Mouse (Mus musculus): Measurements from ENCODE around the gene Macrod1. TPM values are rescaled to one million over a fixed set of nuclear protein-coding genes. Genes with fewer than 3 reads are reported as not detected.
A peak's percentile ranks its signal among the peaks of the same experiment; 100 is the strongest.

Macrod1 gene
- polyA plus RNA-seq, 3 experiments from 2014 or later, result 0.99 to 3.1 (median 1.8) TPM

DNA sequence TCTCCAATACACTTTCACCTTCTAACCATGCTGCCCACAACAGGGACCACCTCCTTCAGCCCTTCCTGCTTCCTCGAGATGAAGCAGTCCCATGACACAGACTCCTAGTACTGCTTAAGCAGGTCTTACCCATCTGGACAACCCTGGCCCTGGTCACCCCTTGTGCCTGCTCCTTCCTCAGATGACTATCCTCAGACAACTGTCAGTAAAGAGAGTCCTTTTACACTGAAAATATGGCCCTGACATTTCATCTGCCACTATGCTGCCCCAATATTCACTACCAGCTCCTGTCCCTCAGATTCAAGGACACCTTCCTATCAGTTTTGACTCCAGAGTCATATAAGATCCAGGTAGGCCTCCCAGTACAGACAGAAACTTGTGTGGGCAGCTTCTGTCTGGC lies 143.8 kb downstream of the Macrod1 start:
- no peak for ATAC-seq

GRCm38 (mm10) chr19:7204898-7205297 lies 148.3 kb downstream of the Macrod1 start:
- no peak for ATAC-seq

DNA sequence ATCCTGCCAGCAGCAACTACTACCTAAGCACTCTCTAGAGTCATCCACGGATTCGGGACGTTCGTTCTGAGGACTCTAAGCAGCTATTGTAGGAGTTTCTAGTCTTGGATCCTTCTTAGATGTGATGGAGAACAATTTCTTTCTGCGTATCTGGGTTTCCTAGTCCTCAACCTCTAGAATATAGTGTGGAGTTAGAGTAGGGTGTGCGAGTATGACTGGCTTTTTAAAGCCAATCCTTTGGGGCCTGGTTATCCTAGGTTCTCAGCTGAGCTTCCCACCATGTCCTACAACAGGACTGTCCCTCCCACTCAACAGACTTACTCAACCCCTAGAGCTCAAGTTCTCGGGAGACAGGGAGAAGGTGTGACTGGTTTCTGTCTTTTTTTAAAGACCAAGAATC lies 148.7 kb downstream of the Macrod1 start:
- no peak for ATAC-seq

DNA sequence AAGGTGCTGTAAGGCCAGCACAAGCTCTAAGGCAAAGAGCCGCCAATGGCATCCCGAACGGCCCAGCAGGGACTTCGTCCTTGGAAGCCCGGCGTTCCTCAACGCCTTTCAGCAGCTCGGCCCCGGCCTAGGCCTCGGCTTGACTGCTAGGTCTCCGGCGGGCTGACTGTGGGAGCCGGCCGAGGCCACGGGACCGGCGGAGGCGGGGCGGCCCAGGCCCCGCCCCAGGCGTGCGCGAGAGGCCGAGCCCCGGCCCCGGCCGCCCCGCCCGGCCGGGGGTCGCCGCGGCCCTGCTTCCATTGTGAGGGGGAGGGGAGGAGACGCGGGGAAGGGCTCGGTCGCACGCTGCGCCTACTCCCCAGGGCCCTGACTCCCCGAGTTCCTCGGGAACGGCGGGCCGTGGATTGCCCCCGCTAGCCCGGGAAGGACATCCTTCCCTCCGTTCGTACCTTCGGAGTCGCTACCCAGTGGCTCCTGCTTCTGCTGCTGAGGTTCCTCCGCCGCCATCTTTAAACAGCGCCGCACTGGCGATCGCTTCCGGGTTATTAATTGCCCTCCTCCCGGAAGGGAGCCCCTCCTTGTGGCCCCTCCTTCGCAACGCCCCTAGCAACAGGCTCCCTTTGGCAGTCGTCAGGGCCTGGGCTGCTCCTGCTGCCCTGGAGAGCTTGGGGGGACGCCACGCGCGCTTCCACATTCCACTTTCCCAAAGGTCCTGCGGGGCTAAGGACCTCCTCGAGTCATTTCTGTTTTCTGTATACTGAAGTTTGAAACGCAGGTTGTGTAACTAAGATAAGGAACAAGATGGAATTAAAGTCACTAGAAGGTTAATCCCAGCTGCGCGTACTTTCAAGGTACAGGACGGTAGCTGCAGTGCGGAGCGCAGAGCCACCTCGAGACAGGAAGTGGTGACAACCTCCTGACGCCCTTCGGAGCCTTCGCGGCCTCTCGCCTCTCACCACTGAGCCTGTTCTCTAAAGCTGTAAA lies 149.4 kb downstream of the Macrod1 start, which contains the start of gene Otub1:
Otub1 (minus strand) TSS at position 564 of the 984 bp plus-strand sequence.
- peak; percentile 88 for ATAC-seq

- ATAC-seq, result no peak
Measured at GRCm38 (mm10) chr19:7209907-7210646, 153.5 kb downstream of the Macrod1 start.

GRCm38 (mm10) chr19:7212216-7212615 lies 155.6 kb downstream of the Macrod1 start:
- no peak for ATAC-seq

DNA sequence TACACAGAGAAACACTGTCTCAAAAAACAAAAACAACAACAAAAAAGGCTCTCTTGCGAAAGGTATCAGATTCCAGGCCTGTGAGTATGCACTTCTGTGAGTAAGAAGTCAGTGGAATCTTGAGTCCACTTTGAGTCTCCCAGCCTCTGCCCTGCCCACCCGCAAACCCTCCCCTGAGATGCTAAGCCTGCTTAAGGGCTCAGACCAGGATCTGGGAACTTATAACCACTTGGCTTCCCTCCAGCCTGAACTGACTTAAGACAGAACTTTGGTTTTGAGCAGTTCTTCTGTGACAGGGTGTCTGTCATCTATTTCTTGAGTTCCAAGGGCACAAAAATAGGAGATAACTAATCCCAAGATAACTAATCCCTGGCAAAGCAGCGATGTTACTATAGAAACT lies 156.4 kb downstream of the Macrod1 start:
- ATAC-seq, result no peak

GRCm38 (mm10) chr19:7214484-7214883 lies 157.9 kb downstream of the Macrod1 start:
- ATAC-seq, result no peak

DNA sequence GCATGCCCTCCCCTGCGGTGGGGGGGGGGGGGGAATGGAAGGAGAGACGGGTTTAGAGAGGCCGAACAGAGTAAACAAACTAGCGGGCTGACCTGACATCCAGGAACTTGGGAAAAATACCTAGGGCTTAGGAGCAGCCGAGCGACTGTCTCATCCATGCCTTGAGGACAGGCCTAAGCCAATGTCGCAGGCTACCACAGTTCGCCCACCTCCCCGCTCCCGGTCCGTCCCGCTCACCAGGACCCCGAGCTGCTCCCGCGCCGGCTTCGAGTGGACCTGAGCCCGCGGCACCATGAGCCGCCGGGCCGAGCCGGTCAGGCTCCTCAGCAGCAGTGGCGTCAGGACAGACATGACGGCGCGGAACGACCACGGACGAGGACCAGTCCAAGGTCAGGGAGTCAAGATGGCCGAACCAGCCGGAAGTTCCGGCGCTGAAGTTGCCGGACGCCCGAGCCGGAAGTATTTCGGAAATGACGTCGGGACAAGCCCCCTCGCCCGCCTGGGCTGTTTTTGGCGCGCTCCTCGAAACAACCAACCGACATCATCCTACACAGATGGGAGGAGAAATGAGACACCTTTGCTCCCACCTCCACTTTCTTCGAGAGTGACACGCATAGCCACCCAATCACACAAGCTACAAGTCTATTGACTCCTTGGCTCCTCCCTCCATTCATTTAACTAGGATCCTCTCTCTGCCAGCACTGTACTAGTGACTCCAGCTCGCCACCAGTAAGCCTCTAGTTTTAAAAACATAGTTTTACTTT lies 160.7 kb downstream of the Macrod1 start, which contains the start of gene Cox8a:
Cox8a (minus strand) TSS at position 455 of the 764 bp plus-strand sequence.
- peak; percentile 100 for ATAC-seq

DNA sequence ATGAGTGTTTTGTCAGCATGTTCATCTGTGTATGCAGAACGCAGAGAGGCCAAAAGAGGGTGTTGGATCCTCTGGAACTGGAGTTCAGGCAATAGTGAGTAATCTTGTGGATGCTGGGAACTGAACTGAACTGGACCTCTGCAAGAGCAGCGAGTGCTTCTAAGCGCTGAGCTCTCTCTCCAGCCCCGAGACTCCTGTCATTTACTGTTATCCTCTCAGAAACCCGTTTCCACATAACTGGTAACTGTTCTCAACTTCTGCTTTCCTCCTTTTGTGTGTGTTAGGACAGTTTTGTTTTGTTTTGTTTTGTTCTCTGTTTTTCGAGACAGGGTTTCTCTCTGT lies 161.3 kb downstream of the Macrod1 start:
- ATAC-seq, result no peak

- ATAC-seq, result no peak
Measured at GRCm38 (mm10) chr19:7218753-7219152, 162.1 kb downstream of the Macrod1 start.

- no peak for ATAC-seq
Measured at GRCm38 (mm10) chr19:7222196-7222595, 165.6 kb downstream of the Macrod1 start.

GRCm38 (mm10) chr19:7223488-7223887 lies 166.9 kb downstream of the Macrod1 start:
- ATAC-seq, result no peak

- ATAC-seq, result no peak
Measured at GRCm38 (mm10) chr19:7224253-7224652, 167.6 kb downstream of the Macrod1 start.

GRCm38 (mm10) chr19:7225096-7225690 lies 168.6 kb downstream of the Macrod1 start:
- ATAC-seq, result no peak

DNA sequence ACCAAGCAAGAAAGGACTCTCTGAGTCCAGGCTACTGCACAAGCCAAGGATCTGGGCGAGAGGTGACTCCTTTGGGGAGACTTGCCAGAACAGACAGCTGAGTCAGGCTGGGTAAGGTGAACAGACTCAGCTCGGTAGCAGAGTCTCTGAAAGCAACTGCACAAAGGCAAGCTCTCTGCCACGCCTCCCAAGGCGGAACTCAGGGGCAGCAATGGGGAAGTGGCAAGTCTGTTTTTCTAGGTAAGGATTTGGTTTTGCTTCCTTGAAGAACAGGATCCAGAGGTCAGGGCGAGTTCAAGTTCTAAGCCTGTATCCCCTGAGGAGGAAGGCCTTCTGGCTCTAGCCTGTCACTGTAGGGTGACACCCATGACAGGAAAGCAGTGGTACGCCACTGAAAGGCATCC lies 169.9 kb downstream of the Macrod1 start:
- no peak for ATAC-seq

GRCm38 (mm10) chr19:7234537-7235221 lies 178.1 kb downstream of the Macrod1 start:
- ATAC-seq, result peak; percentile 78

DNA sequence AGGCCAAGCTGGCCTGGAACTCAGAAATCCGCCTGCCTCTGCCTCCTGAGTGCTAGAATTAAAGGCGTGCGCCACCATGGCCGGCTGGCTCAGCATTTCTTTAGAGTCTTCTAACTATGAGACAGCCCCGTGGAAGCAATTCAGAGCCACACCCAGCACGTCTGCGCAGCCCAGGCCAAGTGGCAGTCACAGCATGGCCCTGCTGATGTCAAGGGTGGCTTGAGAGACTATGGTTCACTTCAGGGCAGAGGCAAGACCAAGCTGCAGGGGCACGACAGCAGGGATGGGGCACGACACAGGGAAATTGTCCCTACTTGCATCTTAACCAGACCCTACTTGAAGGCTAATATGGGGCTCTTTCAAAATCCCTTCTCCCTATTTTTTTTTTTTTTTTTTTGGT lies 178.9 kb downstream of the Macrod1 start:
- ATAC-seq, result no peak

- no peak for ATAC-seq
Measured at GRCm38 (mm10) chr19:7236011-7236410, 179.4 kb downstream of the Macrod1 start.

GRCm38 (mm10) chr19:7236742-7237141 lies 180.1 kb downstream of the Macrod1 start:
- ATAC-seq, result no peak

DNA sequence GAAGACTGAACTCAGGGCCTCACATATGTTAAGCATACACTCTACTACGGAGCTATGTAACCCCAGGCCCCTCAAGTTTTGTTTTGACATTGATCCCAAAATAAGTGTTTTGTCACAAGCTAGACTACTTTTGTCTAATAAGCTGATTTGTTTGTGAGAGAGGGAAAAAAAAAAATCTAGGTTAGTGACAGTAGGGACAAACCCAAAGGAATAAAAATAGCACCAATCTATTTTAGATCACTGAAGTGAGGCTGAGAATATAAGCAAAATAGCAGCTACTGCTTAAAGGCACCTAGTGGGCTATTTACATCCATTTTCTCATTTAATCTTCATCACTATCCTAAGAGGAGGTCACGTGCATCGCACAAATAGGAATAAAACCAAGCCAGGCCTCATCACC lies 183.0 kb downstream of the Macrod1 start:
- ATAC-seq, result no peak

DNA sequence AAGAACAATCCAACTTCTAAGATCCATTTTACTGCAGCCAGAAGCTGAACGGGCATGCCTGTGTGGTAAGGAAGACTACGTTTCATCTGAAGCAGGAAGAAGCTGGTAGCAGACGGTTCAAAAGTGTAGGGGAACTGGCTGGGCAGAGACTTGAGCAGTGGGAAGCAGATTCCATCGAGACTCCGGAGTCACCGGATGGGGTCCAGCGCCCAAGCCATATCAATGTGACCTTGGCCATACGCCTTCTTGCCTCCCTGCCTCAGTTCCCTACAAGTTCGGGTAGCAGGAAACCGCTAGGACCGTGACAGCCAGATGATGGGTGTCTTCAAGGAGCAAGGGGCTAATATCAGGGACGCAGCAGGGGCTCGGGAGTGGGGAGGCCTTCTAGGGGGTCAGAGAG lies 183.7 kb downstream of the Macrod1 start:
- ATAC-seq, result no peak

All from inflammation-experienced regulatory T-cells, adult 6 months (primary cell).